Mouse (Mus musculus) forebrain, embryonic 11.5 days (tissue): ENCODE results near the gene Spata25. TPM values are rescaled to one million over a fixed set of nuclear protein-coding genes. Genes with fewer than 3 reads are reported as not detected.
A peak's percentile ranks its signal among the peaks of the same experiment; 100 is the strongest.
"Not testable (repeated sequence)": the region's sequence is repeated elsewhere in the genome, so short reads cannot be mapped to it uniquely, and the experiment has no call there.

Experiments
- ATAC-seq: fragments of 200-750 bp; cut with Nextera tagmentation; replicated peaks from 2 replicates; pipeline ENCODE4 v1.8.0; 2017; ENCODE audit warnings: moderate TSS enrichment; ENCODE audit not compliant: low FRiP score
- DNase-seq: peaks from one replicate; pipeline ENCODE4 v3.0.0-alpha.2; 2017; ENCODE audit warnings: low spot score
- H3K27ac ChIP-seq: fragments of 300-500 bp; sonication (generic); 2 replicates; pipeline ENCODE4 v1.5.1; 2014; ENCODE audit warnings: low read depth, low read length
- H3K27me3 ChIP-seq: fragments of 300-500 bp; sonication (generic); 2 replicates; pipeline ENCODE4 v1.6.1; 2014; ENCODE audit warnings: mild to moderate bottlenecking, low read length, mixed read lengths; ENCODE audit not compliant: control insufficient read depth, insufficient read depth
- H3K36me3 ChIP-seq: fragments of 300-500 bp; sonication (generic); 2 replicates; pipeline ENCODE4 v1.6.1; 2014; ENCODE audit warnings: mild to moderate bottlenecking, low read length, moderate library complexity, mixed read lengths; ENCODE audit not compliant: control insufficient read depth, insufficient read depth
- H3K4me1 ChIP-seq: fragments of 300-500 bp; sonication (generic); replicated peaks from 2 replicates; pipeline ENCODE4 v1.6.1; 2014; ENCODE audit warnings: low read length, mixed read lengths; ENCODE audit not compliant: control insufficient read depth, insufficient read depth
- H3K4me2 ChIP-seq: fragments of 300-500 bp; sonication (generic); 2 replicates; pipeline ENCODE4 v1.6.1; 2014; ENCODE audit warnings: low read depth, mild to moderate bottlenecking, low read length, moderate library complexity, mixed read lengths; ENCODE audit not compliant: severe bottlenecking
- H3K4me3 ChIP-seq: fragments of 300-500 bp; sonication (generic); 2 replicates; pipeline ENCODE4 v1.5.1; 2014; ENCODE audit warnings: low read depth, low read length
- H3K9ac ChIP-seq: fragments of 300-500 bp; sonication (generic); 2 replicates; pipeline ENCODE4 v1.6.1; 2014; ENCODE audit warnings: low read length
- H3K9me3 ChIP-seq: fragments of 300-500 bp; sonication (generic); 2 replicates; pipeline ENCODE4 v1.6.1; 2016; ENCODE audit warnings: low read length, mixed read lengths; ENCODE audit not compliant: control insufficient read depth
- WGBS: fragments of 180-500 bp; shearing (Covaris S2); extraction: QIAGEN DNeasy Blood & Tissue Kit; methylation state at CpG from one replicate; pipeline ENCODE4 v1.1.7; 2014; 5-methylcytosine and 5-hydroxymethylcytosine counted together
- polyA plus RNA-seq: library from polyadenylated mRNA; unstranded; fragments of >200 nt; fragmentation: Nextera tagmentation; extraction: Ambion mirVana; gene quantifications from 2 replicates; pipeline ENCODE4 v1.2.1, GENCODE M21; 2014

Spata25 gene
- polyA plus RNA-seq, 1 experiment from 2014 or later, result not detected

DNA sequence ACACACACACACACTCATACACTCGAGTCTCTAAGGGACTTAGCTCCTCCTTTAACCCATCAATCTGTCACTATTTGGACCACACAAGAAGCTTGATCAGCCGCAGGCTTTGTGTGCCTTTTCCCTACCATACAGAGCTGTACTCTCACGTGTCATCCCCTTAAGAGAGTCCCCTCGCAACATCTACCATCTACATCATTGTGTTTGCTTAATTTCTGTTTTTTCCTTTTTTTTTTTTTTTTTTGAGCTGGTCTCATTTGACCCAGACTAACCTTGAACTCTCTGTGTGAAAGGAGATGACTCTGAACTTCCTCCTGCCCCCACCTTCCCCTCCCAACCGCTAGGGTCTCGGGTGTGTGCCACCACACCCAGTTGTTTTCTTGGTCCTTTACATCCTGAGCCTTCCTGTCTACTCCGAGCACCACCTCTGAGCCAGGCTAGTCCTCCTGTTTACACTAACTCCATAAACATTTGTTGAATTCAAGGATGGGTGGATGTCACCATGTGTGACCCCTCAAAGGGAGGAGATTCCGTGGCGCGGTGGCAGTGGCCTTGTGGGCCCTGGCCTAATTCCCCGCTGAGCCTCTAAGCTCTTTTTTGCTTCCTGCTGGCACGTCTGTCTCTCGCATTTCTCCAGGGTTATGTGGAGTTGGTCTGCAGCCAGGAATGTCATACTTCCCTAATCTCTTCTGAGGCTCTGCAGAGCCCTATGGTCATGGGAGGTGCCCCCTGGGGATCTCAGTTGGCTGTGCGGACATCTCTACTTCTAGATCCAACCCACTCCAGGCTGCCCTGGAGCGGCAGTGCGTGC is 38.6 kb upstream of the Spata25 start:
- DNase-seq (no peak), ATAC-seq (no peak)
- no peaks in the 10 kb centered on the region for H3K36me3 ChIP-seq
- no peaks in the 10 kb centered on the region; the same call in 1 of the 2 replicates for H3K9me3 ChIP-seq
- no peaks in the 10 kb centered on the region for H3K4me1 ChIP-seq
- no peak overlapping the region for H3K27ac ChIP-seq
- 76% methylated on average over 16 of the region's 16 CpGs for WGBS
- H3K9ac ChIP-seq, result no peak overlapping the region
- H3K4me3 ChIP-seq, result no peak overlapping the region
- H3K4me2 ChIP-seq, result no peak overlapping the region
- no peaks in the 10 kb centered on the region for H3K27me3 ChIP-seq

- H3K4me1 ChIP-seq, result no peaks in the 10 kb centered on the region
- no peak overlapping the region for H3K4me3 ChIP-seq
- H3K9ac ChIP-seq, result no peak overlapping the region
- H3K27ac ChIP-seq, result no peak overlapping the region
- no peaks in the 10 kb centered on the region; the same call in 1 of the 2 replicates for H3K9me3 ChIP-seq
- WGBS, result 82% methylated on average over 4 of the region's 4 CpGs
- H3K4me2 ChIP-seq, result no peak overlapping the region
- no peaks in the 10 kb centered on the region for H3K36me3 ChIP-seq
- H3K27me3 ChIP-seq, result no peaks in the 10 kb centered on the region
- DNase-seq (no peak), ATAC-seq (no peak)
Observed at GRCm38 (mm10) chr2:164864593-164864992, 36.3 kb upstream of the Spata25 start.

DNA sequence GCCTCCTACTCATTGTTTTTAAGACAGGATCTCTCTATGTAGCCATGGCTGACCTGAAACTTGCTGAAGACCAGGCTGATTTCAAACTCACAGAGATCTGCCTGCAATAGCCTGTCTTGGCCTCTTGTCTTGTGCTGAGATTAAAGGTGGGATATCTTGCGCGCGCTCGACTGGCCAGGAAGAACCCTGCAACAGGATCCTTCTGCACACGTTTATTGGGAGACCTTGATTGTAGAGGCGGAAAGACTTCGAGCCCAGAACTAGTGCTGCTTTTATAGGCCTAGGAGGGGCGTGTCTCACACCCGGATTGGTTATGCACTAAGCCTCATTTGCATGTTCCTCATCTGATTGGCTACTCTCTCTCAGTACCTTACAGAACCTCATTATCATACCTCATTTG is 35.1 kb upstream of the Spata25 start:
- H3K36me3 ChIP-seq, H3K4me3 ChIP-seq, H3K27me3 ChIP-seq, H3K4me2 ChIP-seq, H3K9ac ChIP-seq, H3K4me1 ChIP-seq, ATAC-seq, H3K27ac ChIP-seq, H3K9me3 ChIP-seq, DNase-seq: not testable (repeated sequence)
- 93% methylated on average over 7 of the region's 9 CpGs for WGBS

- no peaks in the 10 kb centered on the region for H3K9me3 ChIP-seq
- no peaks in the 10 kb centered on the region for H3K36me3 ChIP-seq
- H3K4me1 ChIP-seq, result peaks cover 6% of the 10 kb centered on the region
- no peak overlapping the region for H3K9ac ChIP-seq
- no peak overlapping the region for H3K4me2 ChIP-seq
- H3K4me3 ChIP-seq, result no peak overlapping the region
- H3K27me3 ChIP-seq, result peaks cover 9% of the 10 kb centered on the region; the same call in 1 of the 2 replicates
- H3K27ac ChIP-seq, result no peak overlapping the region
- 66% methylated on average over 9 of the region's 9 CpGs for WGBS
- no peak for ATAC-seq
- peak; percentile 62 for DNase-seq
Observed at GRCm38 (mm10) chr2:164862179-164862861, 34.0 kb upstream of the Spata25 start.

- WGBS, result 75% methylated on average over 4 of the region's 4 CpGs
- no peak for ATAC-seq
- H3K9me3 ChIP-seq, result no peaks in the 10 kb centered on the region
- no peak overlapping the region for H3K27ac ChIP-seq
- H3K9ac ChIP-seq, result no peak overlapping the region
- peaks cover 6% of the 10 kb centered on the region for H3K4me1 ChIP-seq
- peaks cover 16% of the 10 kb centered on the region for H3K27me3 ChIP-seq
- no peak overlapping the region for H3K4me3 ChIP-seq
- no peak overlapping the region for H3K4me2 ChIP-seq
- DNase-seq, result no peak
- no peaks in the 10 kb centered on the region for H3K36me3 ChIP-seq
Observed at GRCm38 (mm10) chr2:164861094-164861493, 32.8 kb upstream of the Spata25 start.

DNA sequence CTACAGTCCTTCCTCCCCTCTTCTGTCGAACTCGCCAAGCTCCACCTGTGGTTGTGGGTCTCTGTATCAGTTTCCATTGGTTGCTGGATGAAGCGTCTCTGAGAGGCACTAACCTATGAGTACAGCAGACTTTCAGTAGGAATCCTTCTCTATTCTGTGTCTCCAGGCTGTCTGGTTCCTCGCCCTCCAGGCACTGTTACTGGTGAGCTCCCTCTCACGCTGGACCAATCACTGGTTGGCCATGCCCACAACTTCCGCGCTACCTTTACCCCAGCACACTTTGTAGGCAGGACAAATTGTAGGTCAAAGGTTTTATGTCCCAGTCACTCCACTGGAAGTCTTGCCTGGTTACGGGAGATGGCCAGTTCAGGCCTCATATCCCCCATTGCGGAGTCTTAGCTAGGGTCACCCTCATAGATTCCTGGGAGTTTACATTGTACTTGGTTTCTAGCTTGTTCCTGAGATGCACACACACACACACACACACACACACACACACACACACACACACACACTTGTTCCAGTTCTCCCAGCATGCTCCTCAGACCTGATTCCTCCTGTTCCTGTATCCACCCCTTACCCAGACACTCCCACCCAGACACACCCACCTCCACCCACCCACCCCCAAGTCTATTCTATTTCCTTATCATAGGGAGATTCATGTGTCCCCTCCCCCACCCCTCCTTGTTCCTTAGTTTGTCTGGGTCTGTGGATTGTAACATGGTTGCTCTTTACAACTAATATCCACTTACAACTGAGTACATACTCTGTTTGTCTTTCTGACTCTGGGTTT is 31.5 kb upstream of the Spata25 start:
- ATAC-seq (no peak), DNase-seq (no peak)
- WGBS, result 55% methylated on average over 9 of the region's 9 CpGs
- no peak overlapping the region for H3K4me2 ChIP-seq
- peaks cover 6% of the 10 kb centered on the region for H3K4me1 ChIP-seq
- no peaks in the 10 kb centered on the region for H3K9me3 ChIP-seq
- peaks cover 17% of the 10 kb centered on the region for H3K27me3 ChIP-seq
- no peak overlapping the region for H3K27ac ChIP-seq
- no peak overlapping the region for H3K4me3 ChIP-seq
- H3K9ac ChIP-seq, result no peak overlapping the region
- H3K36me3 ChIP-seq, result no peaks in the 10 kb centered on the region

DNA sequence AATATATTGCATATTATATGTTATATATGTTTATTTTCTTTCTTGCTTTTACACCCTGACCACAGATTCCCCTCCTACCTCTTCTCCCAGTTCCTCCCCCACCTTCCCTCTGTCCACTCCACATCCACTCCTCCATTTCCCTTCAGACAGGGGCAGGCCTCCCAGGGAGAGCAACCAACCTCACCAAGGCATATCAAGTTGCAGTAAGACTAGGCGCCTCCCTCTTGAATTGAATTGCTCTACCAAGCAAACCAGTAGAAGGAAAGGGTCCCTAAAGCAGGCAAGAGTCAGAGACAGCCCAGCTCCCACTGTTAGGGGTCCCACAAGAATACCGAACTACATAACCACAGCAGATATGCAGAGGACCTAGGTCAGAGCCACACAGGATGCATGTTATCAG is 30.8 kb upstream of the Spata25 start:
- Histone ChIP-seq H3K4me2 (no peak overlapping the region), H3K9me3 (no peaks in the 10 kb centered on the region), H3K36me3 (no peaks in the 10 kb centered on the region), H3K4me3 (no peak overlapping the region), H3K4me1 (peaks cover 6% of the 10 kb centered on the region), H3K27me3 (peaks cover 19% of the 10 kb centered on the region), H3K27ac (no peak overlapping the region), H3K9ac (no peak overlapping the region)
- WGBS, result 58% methylated on average over 2 of the region's 2 CpGs
- no peak for ATAC-seq
- DNase-seq, result no peak

GRCm38 (mm10) chr2:164857842-164858553 is 29.7 kb upstream of the Spata25 start:
- H3K27me3 ChIP-seq, result peaks cover 19% of the 10 kb centered on the region
- peaks cover 6% of the 10 kb centered on the region for H3K4me1 ChIP-seq

More at GRCm38 (mm10) chr2:164857842-164858553, 29.7 kb upstream of the Spata25 start:
- Histone ChIP-seq H3K4me2 (peak overlapping the region; percentile 97), H3K4me3 (peak overlapping the region; percentile 44), H3K9me3 (no peaks in the 10 kb centered on the region), H3K36me3 (no peaks in the 10 kb centered on the region), H3K27ac (no peak overlapping the region), H3K9ac (peak overlapping the region; percentile 58)
- ATAC-seq, result peak; percentile 35; the same call in 1 of the 2 replicates
- 2% methylated on average over 19 of the region's 19 CpGs for WGBS
- peak; percentile 65 for DNase-seq
